Mouse (Mus musculus) testis, adult 2 months (tissue): ENCODE measurements around the gene Lat2. TPM values are rescaled to one million over a fixed set of nuclear protein-coding genes. Genes with fewer than 3 reads are reported as not detected.
A peak's percentile ranks its signal among the peaks of the same experiment; 100 is the strongest.

Source experiments
- H3K27ac ChIP-seq: fragments of 200-500 bp; 2 replicates; pipeline ENCODE4 v1.5.1; 2012; ENCODE audit warnings: low read depth, low read length; ENCODE audit not compliant: control insufficient read depth, insufficient read depth
- H3K27me3 ChIP-seq: fragments of 200-500 bp; 2 replicates; pipeline ENCODE4 v1.6.1; 2012; ENCODE audit warnings: mild to moderate bottlenecking, low read length, moderate library complexity; ENCODE audit not compliant: control insufficient read depth, insufficient read depth
- H3K36me3 ChIP-seq: fragments of 200-500 bp; 2 replicates; pipeline ENCODE4 v1.6.1; 2012; ENCODE audit warnings: mild to moderate bottlenecking, low read length; ENCODE audit not compliant: control insufficient read depth, insufficient read depth
- H3K4me1 ChIP-seq: fragments of 200-500 bp; 2 replicates; pipeline ENCODE4 v1.6.1; 2012; ENCODE audit warnings: low read length; ENCODE audit not compliant: control insufficient read depth, insufficient read depth
- H3K4me3 ChIP-seq: fragments of 200-500 bp; 2 replicates; pipeline ENCODE4 v1.5.1; 2012; ENCODE audit warnings: low read depth, mild to moderate bottlenecking, low read length, moderate library complexity, mixed read lengths; ENCODE audit not compliant: control insufficient read depth
- CTCF ChIP-seq: fragments of 200-500 bp; IDR thresholded peaks from 2 replicates; pipeline ENCODE4 v1.5.1; 2012; ENCODE audit warnings: low read depth, mild to moderate bottlenecking, inconsistent platforms, low read length, moderate library complexity; ENCODE audit not compliant: control insufficient read depth, insufficient read depth, insufficient replicate concordance
- POLR2A ChIP-seq: fragments of 200-500 bp; IDR thresholded peaks from 2 replicates; pipeline ENCODE4 v1.6.1; 2012; ENCODE audit warnings: low read depth, mild to moderate bottlenecking, inconsistent platforms, low read length, moderate library complexity; ENCODE audit not compliant: control insufficient read depth
- polyA plus RNA-seq: library from polyadenylated mRNA; depleted of rRNA; stranded (reverse); fragments of >200 nt; gene quantifications from 2 replicates; pipeline ENCODE4 v1.2.3, GENCODE M21; 2012

The Lat2 gene
- polyA plus RNA-seq, 1 experiment: 8.3 TPM

DNA sequence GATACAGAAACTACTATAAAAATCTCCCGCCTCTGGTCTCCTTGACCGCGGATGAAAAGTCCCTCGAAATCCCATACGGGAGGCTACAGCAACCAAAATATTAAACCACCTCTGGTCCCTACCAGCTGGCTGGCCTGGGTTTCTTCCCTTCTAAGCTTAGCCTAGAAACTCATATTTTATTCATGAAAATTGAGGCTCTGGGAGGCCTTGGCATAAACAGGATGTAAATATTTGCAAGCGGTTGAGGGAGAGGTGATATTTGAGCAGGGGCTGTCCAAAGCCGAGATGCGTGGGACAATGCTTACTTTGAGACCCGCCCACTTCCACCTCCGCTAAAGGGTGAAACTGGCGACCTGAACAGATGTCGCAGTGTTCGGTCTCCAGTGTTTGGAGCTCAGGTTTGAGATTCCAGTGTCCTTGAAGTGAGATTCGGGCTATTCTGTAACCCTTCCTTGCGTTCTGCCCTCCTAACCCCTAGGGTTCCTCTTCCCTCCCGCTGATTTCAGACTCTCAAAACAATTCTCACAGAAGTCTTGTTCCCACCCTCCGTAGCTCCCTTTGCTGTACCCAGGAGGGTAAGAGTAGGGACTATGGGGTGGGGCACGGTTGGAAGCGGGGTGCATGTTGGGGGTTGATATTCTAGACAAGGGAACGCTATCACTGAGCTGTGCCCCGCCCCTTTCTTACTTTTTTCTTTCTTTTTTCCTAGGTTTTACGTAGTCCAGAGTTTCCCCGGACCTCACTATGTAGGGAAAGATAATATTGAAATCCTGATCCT is 42.9 kb downstream of the Lat2 start:
- H3K4me3 ChIP-seq: peak overlapping the region; percentile 79
- H3K4me1 ChIP-seq: peaks cover 7% of the 10 kb centered on the region
- no peaks in the 10 kb centered on the region for H3K36me3 ChIP-seq
- peak overlapping the region; percentile 56; the same call in 1 of the 2 replicates for H3K27ac ChIP-seq
- TF ChIP-seq POLR2A (no peak), CTCF (no peak)
- H3K27me3 ChIP-seq: no peaks in the 10 kb centered on the region

DNA sequence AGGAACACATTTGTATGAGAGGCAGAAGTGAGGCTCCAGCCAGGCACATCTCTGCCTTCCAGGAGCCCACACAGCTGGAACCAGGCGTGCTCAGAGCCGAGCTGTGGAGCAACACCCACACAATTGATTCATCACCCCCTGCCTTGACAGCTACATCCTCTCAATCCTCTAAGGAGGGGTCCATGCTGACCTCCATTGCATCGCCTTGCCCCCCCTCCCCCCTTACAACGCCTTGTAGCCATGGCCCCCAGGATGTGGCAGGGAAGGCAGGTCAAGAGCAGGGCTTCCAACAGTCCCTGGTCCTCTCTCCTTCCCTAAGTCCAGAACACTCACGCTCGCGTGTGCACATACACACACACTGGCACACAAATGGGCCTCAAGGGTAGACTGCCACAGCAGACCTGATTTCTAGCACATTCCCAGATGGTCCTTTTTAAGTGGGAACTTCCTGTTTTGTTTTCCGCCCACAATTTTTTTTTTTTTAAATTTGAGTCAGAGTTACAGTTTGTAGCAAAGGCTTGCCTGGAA is 45.8 kb downstream of the Lat2 start:
- Histone ChIP-seq H3K36me3 (no peaks in the 10 kb centered on the region), H3K27ac (no peak overlapping the region), H3K27me3 (no peaks in the 10 kb centered on the region), H3K4me1 (peaks cover 7% of the 10 kb centered on the region), H3K4me3 (no peak overlapping the region)
- no peak for TF ChIP-seq CTCF
- no peak for TF ChIP-seq POLR2A

DNA sequence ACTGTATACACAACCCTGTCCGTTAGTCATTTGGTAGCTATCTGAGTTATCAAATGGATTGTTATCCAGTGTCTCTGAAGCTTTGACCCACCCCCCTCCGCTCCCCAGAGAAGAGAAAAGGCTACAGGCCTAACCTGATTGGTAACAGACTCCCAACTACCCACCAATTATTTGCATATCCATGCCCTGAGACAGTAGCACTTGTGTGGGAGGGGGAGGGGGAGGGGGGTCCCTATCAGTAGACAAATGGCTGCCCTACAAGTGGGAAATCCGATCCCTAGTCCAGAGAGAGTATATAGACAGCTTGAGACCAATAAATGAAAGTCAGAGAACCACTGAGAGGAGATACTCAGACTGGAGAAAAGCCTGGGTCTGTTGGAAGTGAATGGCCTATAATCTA is 46.8 kb downstream of the Lat2 start:
- H3K4me3 ChIP-seq: no peak overlapping the region
- H3K27me3 ChIP-seq: no peaks in the 10 kb centered on the region
- H3K4me1 ChIP-seq: peaks cover 7% of the 10 kb centered on the region
- H3K36me3 ChIP-seq: no peaks in the 10 kb centered on the region
- no peak overlapping the region for H3K27ac ChIP-seq
- TF ChIP-seq POLR2A: no peak
- TF ChIP-seq CTCF: no peak

DNA sequence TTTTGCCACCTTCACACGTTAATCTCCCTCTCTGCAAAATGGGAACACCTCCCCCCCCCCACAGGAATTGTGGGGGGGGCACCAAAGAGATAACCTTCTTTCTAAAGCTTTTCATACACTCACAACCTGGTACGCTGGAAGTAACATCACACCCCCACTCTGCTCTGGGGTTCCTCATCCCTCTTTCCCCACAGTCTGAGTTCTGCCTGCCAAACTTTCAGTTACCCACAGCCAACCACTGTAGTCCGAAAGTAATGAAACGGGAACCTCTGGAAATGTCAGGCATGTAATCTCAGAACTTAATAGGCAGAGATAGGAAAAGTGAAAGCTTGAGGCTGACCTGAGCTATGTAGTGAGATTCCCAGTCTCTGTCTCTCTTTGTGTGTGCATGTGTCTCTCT is 47.4 kb downstream of the Lat2 start:
- TF ChIP-seq POLR2A (no peak), CTCF (no peak)
- Histone ChIP-seq H3K4me1 (peaks cover 2% of the 10 kb centered on the region; the same call in 1 of the 2 replicates), H3K27ac (no peak overlapping the region), H3K36me3 (no peaks in the 10 kb centered on the region), H3K27me3 (no peaks in the 10 kb centered on the region), H3K4me3 (no peak overlapping the region)

DNA sequence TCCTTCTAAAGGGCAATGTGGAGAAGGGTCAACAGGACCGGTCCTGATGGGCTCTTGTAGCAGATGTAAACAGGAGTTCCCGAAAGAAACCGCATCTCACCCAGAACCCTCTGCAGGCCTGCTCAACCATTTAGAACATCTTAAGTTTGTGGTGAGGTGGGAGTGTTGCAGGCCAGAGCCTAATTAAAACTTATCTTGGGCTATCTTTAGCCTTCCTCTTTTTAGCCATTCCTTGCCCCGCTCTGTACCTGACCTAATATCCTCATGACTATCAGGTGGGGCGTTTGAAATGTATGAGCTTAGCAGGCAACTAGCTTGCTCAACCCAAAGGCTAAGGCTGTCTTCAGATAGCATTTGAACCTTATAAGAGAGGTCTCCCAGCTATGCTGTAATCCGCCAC is 49.1 kb downstream of the Lat2 start:
- Histone ChIP-seq H3K4me1 (peaks cover 2% of the 10 kb centered on the region), H3K27me3 (no peaks in the 10 kb centered on the region), H3K36me3 (no peaks in the 10 kb centered on the region), H3K4me3 (no peak overlapping the region), H3K27ac (no peak overlapping the region)
- TF ChIP-seq POLR2A: no peak
- TF ChIP-seq CTCF: no peak

DNA sequence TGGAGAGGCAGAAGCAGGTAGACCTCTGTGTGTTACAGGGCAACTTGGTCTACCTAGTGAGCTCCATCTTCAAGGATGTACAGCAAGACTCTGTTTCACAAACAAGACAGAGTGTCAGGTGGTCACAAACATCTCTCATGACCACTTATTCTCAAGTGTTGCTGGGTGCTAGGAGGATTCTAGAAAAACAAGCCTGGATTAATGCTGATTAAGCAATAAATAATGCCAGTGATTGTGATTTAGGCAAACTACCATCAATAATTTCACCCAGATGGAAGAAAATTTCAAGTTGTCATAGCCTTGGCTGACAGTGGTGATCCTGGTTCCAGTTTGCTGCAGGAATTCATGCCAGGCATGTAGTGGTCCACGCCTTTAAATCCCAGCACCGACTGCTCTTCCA is 50.6 kb downstream of the Lat2 start:
- no peak overlapping the region for H3K4me3 ChIP-seq
- no peaks in the 10 kb centered on the region for H3K27me3 ChIP-seq
- peaks cover 10% of the 10 kb centered on the region for H3K4me1 ChIP-seq
- H3K27ac ChIP-seq: no peak overlapping the region
- TF ChIP-seq POLR2A: no peak
- TF ChIP-seq CTCF: no peak
- H3K36me3 ChIP-seq: no peaks in the 10 kb centered on the region

DNA sequence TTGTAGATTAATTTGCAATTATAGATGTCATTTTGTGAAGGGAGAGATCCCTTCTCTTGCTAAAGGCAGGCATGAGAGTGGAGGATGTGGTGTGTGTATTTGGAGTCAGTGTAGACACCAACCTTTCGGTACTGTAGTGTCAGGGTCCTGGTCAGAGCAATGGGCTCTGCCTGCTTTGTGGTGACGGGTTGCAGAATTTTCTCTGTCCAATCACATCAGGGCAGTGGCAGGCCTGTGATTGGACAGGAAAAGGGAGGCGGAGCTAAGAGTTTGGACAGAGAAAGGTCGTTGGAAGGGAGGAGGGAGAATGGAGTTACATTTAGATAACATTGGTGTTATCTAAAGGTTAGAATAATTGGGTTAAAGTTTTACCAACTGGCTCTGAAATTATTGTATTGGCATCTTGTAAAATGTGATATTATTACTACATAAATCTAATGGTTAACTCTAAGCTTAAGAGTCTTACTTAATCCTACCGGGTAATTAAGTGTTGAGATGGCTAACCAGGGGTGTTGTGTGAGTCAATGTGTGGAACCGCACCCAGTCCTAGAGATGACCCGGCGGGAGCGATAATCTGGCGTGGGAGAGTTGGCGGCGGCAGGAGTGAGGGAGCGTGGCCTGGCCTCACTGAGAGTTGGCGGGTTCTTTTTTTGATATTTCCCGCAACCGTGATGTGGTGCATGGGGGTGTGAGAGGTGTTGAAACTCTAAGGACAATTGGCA is 54.2 kb downstream of the Lat2 start:
- Histone ChIP-seq H3K4me3 (peak overlapping the region; percentile 72), H3K36me3 (no peaks in the 10 kb centered on the region), H3K27me3 (no peaks in the 10 kb centered on the region), H3K4me1 (peaks cover 25% of the 10 kb centered on the region), H3K27ac (no peak overlapping the region)
- no peak for TF ChIP-seq CTCF
- no peak for TF ChIP-seq POLR2A
